Mouse (Mus musculus) heart, embryonic 10.5 days (tissue): ENCODE results near the gene Fras1. TPM values are rescaled to one million over a fixed set of nuclear protein-coding genes. Genes with fewer than 3 reads are reported as not detected.
A peak's percentile ranks its signal among the peaks of the same experiment; 100 is the strongest.

ENCODE experiments used
- DNase-seq: peaks from one replicate; pipeline ENCODE4 v3.0.0-alpha.2; 2017; ENCODE audit warnings: low spot score
- H3K27ac ChIP-seq: fragments of 300-500 bp; sonication (generic); 2 replicates; pipeline ENCODE4 v1.5.1; 2016; ENCODE audit warnings: mild to moderate bottlenecking
- H3K27me3 ChIP-seq: fragments of 300-500 bp; sonication (generic); 2 replicates; pipeline ENCODE4 v1.6.1; 2016; ENCODE audit warnings: mild to moderate bottlenecking; ENCODE audit not compliant: poor library complexity, insufficient read depth, severe bottlenecking
- H3K36me3 ChIP-seq: fragments of 300-500 bp; sonication (generic); 2 replicates; pipeline ENCODE4 v1.6.1; 2016; ENCODE audit warnings: mild to moderate bottlenecking, moderate library complexity
- H3K4me1 ChIP-seq: fragments of 300-500 bp; sonication (generic); 2 replicates; pipeline ENCODE4 v1.6.1; 2016; ENCODE audit warnings: mild to moderate bottlenecking
- H3K4me3 ChIP-seq: fragments of 300-500 bp; sonication (generic); 2 replicates; pipeline ENCODE4 v1.5.1; 2016; ENCODE audit warnings: mild to moderate bottlenecking, moderate library complexity
- H3K9me3 ChIP-seq: fragments of 300-500 bp; sonication (generic); 2 replicates; pipeline ENCODE4 v1.6.1; 2016; ENCODE audit warnings: mild to moderate bottlenecking, moderate library complexity
- WGBS: fragments of 180-500 bp; shearing (Covaris S2); methylation state at CpG from one replicate; pipeline ENCODE4 v1.1.7; 2016; 5-methylcytosine and 5-hydroxymethylcytosine counted together
- polyA plus RNA-seq: library from polyadenylated mRNA; unstranded; fragments of >200 nt; fragmentation: Nextera tagmentation; extraction: Ambion mirVana; gene quantifications from 2 replicates; pipeline ENCODE4 v1.2.1, GENCODE M21; 2016

The Fras1 gene
- polyA plus RNA-seq, 1 experiment from 2014 or later = 26.9 TPM

- WGBS = 56% methylated on average over 4 of the region's 4 CpGs
- Histone ChIP-seq H3K9me3 (no peaks in the 10 kb centered on the region), H3K36me3 (no peaks in the 10 kb centered on the region), H3K27me3 (no peaks in the 10 kb centered on the region), H3K27ac (no peak overlapping the region), H3K4me3 (peak overlapping the region; percentile 87), H3K4me1 (peaks cover 12% of the 10 kb centered on the region)
- DNase-seq = no peak
Measured at GRCm38 (mm10) chr5:96376216-96376615, 2.5 kb downstream of the Fras1 start.

- Histone ChIP-seq H3K9me3 (no peaks in the 10 kb centered on the region), H3K36me3 (peaks cover 16% of the 10 kb centered on the region), H3K27me3 (no peaks in the 10 kb centered on the region), H3K4me1 (no peaks in the 10 kb centered on the region), H3K27ac (no peak overlapping the region), H3K4me3 (no peak overlapping the region)
- 93% methylated on average over 15 of the region's 15 CpGs for whole genome bisulfite sequencing
- no peak for DNase-seq
Measured at GRCm38 (mm10) chr5:96386138-96386933, 12.6 kb downstream of the Fras1 start.

GRCm38 (mm10) chr5:96388306-96388705 is 14.6 kb downstream of the Fras1 start:
- no peaks in the 10 kb centered on the region for H3K9me3 ChIP-seq
- peaks cover 16% of the 10 kb centered on the region for H3K36me3 ChIP-seq
- WGBS = 88% methylated on average over 8 of the region's 8 CpGs
- no peak overlapping the region for H3K27ac ChIP-seq
- no peaks in the 10 kb centered on the region for H3K27me3 ChIP-seq
- no peak for DNase-seq
- no peak overlapping the region for H3K4me3 ChIP-seq
- no peaks in the 10 kb centered on the region for H3K4me1 ChIP-seq

- 88% methylated on average over 11 of the region's 11 CpGs for WGBS
- no peaks in the 10 kb centered on the region for H3K9me3 ChIP-seq
- no peaks in the 10 kb centered on the region for H3K27me3 ChIP-seq
- DNase-seq = no peak
- no peak overlapping the region for H3K27ac ChIP-seq
- no peaks in the 10 kb centered on the region for H3K4me1 ChIP-seq
- no peak overlapping the region for H3K4me3 ChIP-seq
- peaks cover 16% of the 10 kb centered on the region for H3K36me3 ChIP-seq
Measured at GRCm38 (mm10) chr5:96389963-96390623, 16.3 kb downstream of the Fras1 start.

DNA sequence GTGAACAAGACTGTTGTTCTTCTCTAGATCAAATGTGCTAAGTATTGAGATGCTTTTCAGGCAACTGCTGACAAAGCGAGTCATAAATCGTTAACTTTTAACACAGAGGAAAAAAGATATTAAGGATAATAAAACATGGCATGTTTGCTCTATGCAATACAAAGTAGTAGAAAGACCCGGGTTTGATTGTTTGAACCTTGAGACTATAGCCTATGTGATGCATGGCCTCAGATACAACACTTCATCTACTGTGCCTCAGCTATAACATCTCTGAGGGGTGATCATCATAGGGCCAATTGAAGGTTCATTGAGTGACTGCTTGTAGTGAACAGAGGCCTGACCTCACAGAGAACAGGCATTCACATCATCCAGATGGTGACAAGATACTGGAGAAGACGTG is 17.3 kb downstream of the Fras1 start:
- Histone ChIP-seq H3K27ac (no peak overlapping the region), H3K9me3 (no peaks in the 10 kb centered on the region), H3K36me3 (peaks cover 16% of the 10 kb centered on the region), H3K4me3 (no peak overlapping the region), H3K4me1 (peaks cover 5% of the 10 kb centered on the region; the same call in 1 of the 2 replicates), H3K27me3 (no peaks in the 10 kb centered on the region)
- 81% methylated on average over 4 of the region's 4 CpGs for WGBS
- DNase-seq = no peak

DNA sequence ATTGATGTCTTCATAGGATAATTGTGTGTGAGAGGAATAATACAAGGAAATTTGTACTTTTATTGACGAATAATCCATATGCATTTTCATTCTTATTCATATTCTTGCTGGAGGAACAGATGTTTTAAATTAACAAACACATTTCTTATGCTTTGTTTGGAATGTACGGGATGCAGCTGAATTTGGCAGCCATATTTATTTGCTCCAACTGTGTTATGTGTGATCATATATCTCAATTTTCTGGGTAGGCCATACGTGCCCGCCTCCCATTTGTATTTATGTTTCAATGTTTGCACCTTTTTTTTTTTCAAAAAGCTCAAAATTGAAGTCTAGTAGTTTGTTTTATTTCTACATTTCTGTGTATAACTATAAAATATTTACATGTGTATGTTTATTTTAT is 21.2 kb downstream of the Fras1 start:
- WGBS = 90% methylated on average over 4 of the region's 4 CpGs
- peaks cover 15% of the 10 kb centered on the region for H3K4me1 ChIP-seq
- no peaks in the 10 kb centered on the region for H3K36me3 ChIP-seq
- no peak for DNase-seq
- H3K9me3 ChIP-seq = no peaks in the 10 kb centered on the region
- no peak overlapping the region for H3K4me3 ChIP-seq
- no peak overlapping the region for H3K27ac ChIP-seq
- no peaks in the 10 kb centered on the region for H3K27me3 ChIP-seq

GRCm38 (mm10) chr5:96395786-96396650 is 22.3 kb downstream of the Fras1 start:
- H3K9me3 ChIP-seq = no peaks in the 10 kb centered on the region
- no peak overlapping the region for H3K4me3 ChIP-seq
- H3K27me3 ChIP-seq = no peaks in the 10 kb centered on the region
- DNase-seq = no peak
- peaks cover 15% of the 10 kb centered on the region for H3K4me1 ChIP-seq
- H3K36me3 ChIP-seq = no peaks in the 10 kb centered on the region
- 68% methylated on average over 5 of the region's 5 CpGs for WGBS
- H3K27ac ChIP-seq = no peak overlapping the region

DNA sequence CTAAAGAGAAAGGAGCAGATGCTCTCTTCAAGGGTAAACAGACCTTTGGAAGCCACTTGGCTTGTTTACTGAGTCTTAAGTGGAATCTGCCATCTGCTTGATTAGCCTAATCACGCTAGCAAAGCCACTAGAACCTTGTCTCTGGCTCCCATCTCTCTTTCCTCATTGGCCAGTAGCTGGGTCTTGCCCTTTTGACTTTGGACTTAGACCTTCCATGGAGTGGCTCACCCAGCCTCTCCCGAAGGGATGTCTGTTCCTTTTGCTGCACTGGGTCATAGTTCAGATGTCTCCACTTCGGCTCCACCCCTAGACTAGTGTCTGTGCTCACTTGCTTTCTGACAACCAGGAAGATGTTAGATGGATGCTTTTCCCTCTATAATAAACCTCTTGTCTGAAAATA is 28.8 kb downstream of the Fras1 start:
- WGBS = 67% methylated on average over 3 of the region's 3 CpGs
- H3K27me3 ChIP-seq = no peaks in the 10 kb centered on the region
- H3K36me3 ChIP-seq = no peaks in the 10 kb centered on the region
- no peaks in the 10 kb centered on the region for H3K9me3 ChIP-seq
- H3K4me1 ChIP-seq = peaks cover 18% of the 10 kb centered on the region
- H3K27ac ChIP-seq = 0 out of 2 replicates have a peak overlapping the region, but pooled peaks have one; percentile 3
- DNase-seq = no peak
- H3K4me3 ChIP-seq = no peak overlapping the region

- Histone ChIP-seq H3K27me3 (no peaks in the 10 kb centered on the region), H3K4me3 (no peak overlapping the region), H3K27ac (no peak overlapping the region), H3K36me3 (no peaks in the 10 kb centered on the region), H3K4me1 (peaks cover 13% of the 10 kb centered on the region), H3K9me3 (no peaks in the 10 kb centered on the region)
- no peak for DNase-seq
- 72% methylated on average over 8 of the region's 8 CpGs for WGBS
Measured at GRCm38 (mm10) chr5:96405139-96405842, 31.5 kb downstream of the Fras1 start.

DNA sequence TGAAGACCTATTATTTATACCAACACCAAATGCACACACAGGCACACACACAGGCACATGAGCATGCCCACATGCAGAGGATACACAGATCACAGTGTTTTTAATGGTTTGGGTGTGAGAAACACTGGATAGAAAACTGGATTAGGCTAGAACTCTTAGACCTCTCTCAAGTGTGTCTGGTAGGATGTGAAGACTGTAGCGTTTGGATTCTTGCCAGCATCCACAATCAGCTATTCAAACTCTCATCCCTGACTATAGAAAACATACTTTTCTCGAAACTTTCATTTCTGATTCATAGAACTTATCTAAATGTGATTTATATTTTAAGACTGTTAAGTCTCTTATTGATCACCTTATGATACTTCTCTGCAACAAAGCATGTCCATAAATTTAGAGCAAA is 34.5 kb downstream of the Fras1 start:
- WGBS = 79% methylated on average over 2 of the region's 2 CpGs

DNA sequence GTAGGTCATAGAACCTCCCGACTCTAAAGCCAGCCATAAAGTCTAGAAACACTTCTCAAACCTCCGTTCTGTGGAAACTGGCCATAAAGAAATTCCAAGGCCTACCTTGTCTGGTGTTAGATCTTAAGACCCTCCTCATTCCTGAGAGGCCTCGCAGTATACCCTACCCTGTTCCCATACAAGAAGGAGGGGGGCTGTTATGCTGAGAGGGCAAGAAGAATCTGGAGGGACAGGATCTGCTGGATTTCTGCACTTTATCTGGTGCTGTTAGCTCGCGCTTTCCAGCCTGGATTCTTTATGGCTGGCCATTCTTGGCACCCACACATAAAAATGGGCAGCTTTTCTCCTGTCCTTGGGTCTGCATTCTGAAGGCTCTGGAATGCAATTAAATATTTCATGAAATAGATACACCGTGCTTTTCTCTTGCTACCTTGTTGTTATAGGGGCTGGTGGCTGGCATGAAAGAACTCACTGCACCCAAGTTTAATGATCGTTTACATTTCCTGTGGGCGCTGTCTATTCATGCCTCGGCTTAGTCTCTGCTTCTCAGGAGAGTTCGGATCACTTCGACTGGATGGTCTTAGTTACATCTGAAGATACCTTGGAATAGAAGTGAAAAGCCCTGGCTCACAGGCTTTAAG is 39.1 kb downstream of the Fras1 start:
- H3K4me1 ChIP-seq = peaks cover 8% of the 10 kb centered on the region; the same call in 1 of the 2 replicates
- H3K9me3 ChIP-seq = no peaks in the 10 kb centered on the region
- no peaks in the 10 kb centered on the region for H3K27me3 ChIP-seq
- WGBS = 75% methylated on average over 11 of the region's 11 CpGs
- H3K36me3 ChIP-seq = no peaks in the 10 kb centered on the region
- H3K4me3 ChIP-seq = no peak overlapping the region
- no peak overlapping the region for H3K27ac ChIP-seq
- DNase-seq = no peak

More for the DNA sequence above, 34.5 kb downstream of the Fras1 start:
- Histone ChIP-seq H3K4me3 (no peak overlapping the region), H3K4me1 (peaks cover 12% of the 10 kb centered on the region), H3K27ac (no peak overlapping the region), H3K9me3 (no peaks in the 10 kb centered on the region), H3K27me3 (no peaks in the 10 kb centered on the region), H3K36me3 (no peaks in the 10 kb centered on the region)
- no peak for DNase-seq

DNA sequence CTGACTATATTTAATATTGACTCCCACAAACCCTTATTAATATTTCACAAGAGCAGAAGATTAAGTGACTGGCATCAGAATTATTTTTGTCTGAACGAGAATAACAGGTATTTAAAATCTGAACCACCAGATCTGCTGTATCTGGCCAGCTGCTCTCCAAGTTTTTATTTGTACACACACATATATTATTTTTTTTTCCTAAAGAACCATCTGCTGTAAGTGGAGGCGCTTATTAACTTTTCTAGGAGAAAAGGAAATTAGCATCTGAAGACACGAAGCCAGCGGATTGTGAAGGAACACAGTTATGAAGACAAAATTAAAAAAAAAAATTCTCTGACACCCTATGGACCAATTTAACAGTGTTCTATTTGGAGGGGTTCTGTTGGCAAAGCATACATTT is 43.4 kb downstream of the Fras1 start:
- Histone ChIP-seq H3K36me3 (no peaks in the 10 kb centered on the region), H3K27ac (no peak overlapping the region), H3K9me3 (no peaks in the 10 kb centered on the region), H3K27me3 (no peaks in the 10 kb centered on the region), H3K4me3 (no peak overlapping the region), H3K4me1 (peaks cover 8% of the 10 kb centered on the region; the same call in 1 of the 2 replicates)
- DNase-seq = no peak
- WGBS = 87% methylated on average over 4 of the region's 4 CpGs
